In the genomic region with DNA sequence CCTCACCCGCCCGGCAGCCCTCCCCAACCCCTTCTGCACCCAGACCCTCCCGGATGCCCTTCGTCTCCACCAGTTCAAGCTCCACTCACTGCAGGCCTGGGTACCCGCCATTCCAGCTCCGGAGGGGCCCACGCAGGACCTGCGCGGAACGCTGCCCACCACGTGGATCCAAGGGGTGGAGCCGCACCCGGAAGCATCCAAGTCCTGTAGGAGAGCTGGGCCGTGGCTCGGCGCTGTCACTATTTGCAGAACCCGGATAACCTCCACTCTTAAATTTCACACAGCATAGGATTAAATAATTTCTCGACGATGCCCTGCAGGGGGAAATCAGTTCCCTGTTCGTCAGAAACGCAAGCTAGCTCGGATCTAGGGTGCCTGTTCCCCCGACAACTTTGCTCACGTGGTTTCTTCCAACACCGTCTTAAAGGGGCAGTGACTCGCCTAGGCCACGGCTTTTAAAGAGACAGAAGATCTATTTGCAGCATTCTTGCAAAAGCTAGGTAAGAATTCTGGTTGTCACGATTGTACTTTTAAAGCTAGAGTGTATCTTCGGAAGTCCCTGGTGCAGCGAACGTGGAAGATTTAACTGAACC, we compare ENCODE assay signal across 8 mouse cellular contexts. TPM values are rescaled to one million over a fixed set of nuclear protein-coding genes. Genes with fewer than 3 reads are reported as not detected.
DNase-seq lines count a peak whose midpoint lies in the region; ATAC-seq and TF ChIP-seq lines count a peak whose summit lies in the region.

A gene (minus strand): TSS at position 185 of the 593 bp plus-strand sequence.
A gene (plus strand): TSS at position 451 of the 593 bp plus-strand sequence.

- under 1% methylated on average over 31 of the region's 31 CpGs for WGBS in forebrain, embryonic 16.5 days
- WGBS in neural tube, embryonic 15.5 days: under 1% methylated on average over 31 of the region's 31 CpGs

- H3K27ac ChIP-seq in MEL (ENCODE audit: control insufficient read depth, low read depth, low read length): peak within 1 kb of the TSS; percentile 75
- H3K27ac ChIP-seq in forebrain, embryonic 16.5 days (ENCODE audit: low read length): peak within 1 kb of the TSS; percentile 46
- peak within 1 kb of the TSS; percentile 63 for H3K27ac ChIP-seq in neural tube, embryonic 15.5 days (replicated peaks)

- H3K4me3 ChIP-seq in MEL (ENCODE audit: control insufficient read depth in 1 of 2, insufficient read depth in 1 of 2, low read depth in 2 of 2, low read length in 2 of 2): peak within 1 kb of the TSS; percentile 58 to 66
- H3K4me3 ChIP-seq in forebrain, embryonic 16.5 days (replicated peaks; ENCODE audit: low read length): peak within 1 kb of the TSS; percentile 49
- H3K4me3 ChIP-seq in neural tube, embryonic 15.5 days (replicated peaks): peak within 1 kb of the TSS; percentile 65

- peak within 1 kb of the TSS; percentile 75 for H3K9ac ChIP-seq in MEL (ENCODE audit: control insufficient read depth, low read depth, low read length, poor library complexity, severe bottlenecking)
- peak within 1 kb of the TSS; percentile 52 for H3K9ac ChIP-seq in forebrain, embryonic 16.5 days (replicated peaks; ENCODE audit: low read depth, low read length)
- peak within 1 kb of the TSS; percentile 62 for H3K9ac ChIP-seq in neural tube, embryonic 15.5 days (replicated peaks)

- 0 out of 4 replicates have a peak, but pooled peaks of 1 of the 2 experiments have one; percentile 24 for TF ChIP-seq EP300 in MEL (IDR thresholded peaks at IDR 0.05; ENCODE audit: low read depth in 1 of 2, low read length in 2 of 2)

- H3K4me2 ChIP-seq in forebrain, embryonic 16.5 days (ENCODE audit: low read length): peak within 1 kb of the TSS; percentile 96
- H3K4me2 ChIP-seq in neural tube, embryonic 15.5 days: peak within 1 kb of the TSS; percentile 96

- DNase-seq in MEL (ENCODE audit: low read depth, low spot score): peak; percentile 95
- DNase-seq in cerebellum, adult 11-12 months: peak; percentile 89
- DNase-seq in heart, postnatal 36 days: peak; percentile 87 to 92
- peak; percentile 85 to 92 for DNase-seq in layer of hippocampus, adult 18-20 months (ENCODE audit: low spot score in 2 of 2)
- peak; percentile 85 to 88 for DNase-seq in lung, adult 18-20 months
- peak; percentile 85 for DNase-seq in testis, postnatal 14 days (ENCODE audit: low spot score)

- H3K79me2 ChIP-seq in MEL (ENCODE audit: control insufficient read depth, insufficient read depth, low read length, poor library complexity): peaks cover 10% of the 10 kb centered on the region

- H3K4me1 ChIP-seq in MEL (ENCODE audit: control insufficient read depth in 1 of 2, insufficient read depth in 2 of 2, low read length in 2 of 2): peaks cover 0 to 13% of the 10 kb centered on the region in 2 experiments; a peak in 2 of 4 replicates
- peaks cover 29% of the 10 kb centered on the region for H3K4me1 ChIP-seq in forebrain, embryonic 16.5 days (replicated peaks; ENCODE audit: control insufficient read depth, insufficient read depth, low read length)
- H3K4me1 ChIP-seq in neural tube, embryonic 15.5 days: peaks cover 38% of the 10 kb centered on the region

- ATAC-seq in forebrain, embryonic 16.5 days: peak; percentile 85
- ATAC-seq in neural tube, embryonic 15.5 days (ENCODE audit: low FRiP score): peak; percentile 88

- TF ChIP-seq CTCF in MEL (IDR thresholded peaks at IDR 0.05 in 2 of 3, conservative IDR thresholded peaks at IDR 0.05 in 1 of 3; ENCODE audit: control insufficient read depth in 1 of 3, insufficient read depth in 1 of 3, low read depth in 2 of 3, low read length in 3 of 3, poor library complexity in 1 of 3, severe bottlenecking in 1 of 3): no peak

- H3K27me3 ChIP-seq in MEL (ENCODE audit: control insufficient read depth in 1 of 2, insufficient read depth in 2 of 2, low read length in 2 of 2): no peaks in the 10 kb centered on the region
- H3K27me3 ChIP-seq in forebrain, embryonic 16.5 days (replicated peaks; ENCODE audit: control insufficient read depth, insufficient read depth, low read length): no peaks in the 10 kb centered on the region; the same call in 1 of the 2 replicates
- H3K27me3 ChIP-seq in neural tube, embryonic 15.5 days (replicated peaks): peaks cover 20% of the 10 kb centered on the region

- TF ChIP-seq RAD21 in MEL (IDR thresholded peaks at IDR 0.05; ENCODE audit: low read depth, low read length): no peak

- no peaks in the 10 kb centered on the region for H3K9me3 ChIP-seq in MEL (replicated peaks; ENCODE audit: insufficient read depth, low read length)
- no peaks in the 10 kb centered on the region for H3K9me3 ChIP-seq in forebrain, embryonic 16.5 days (ENCODE audit: control insufficient read depth, low read length)
- no peaks in the 10 kb centered on the region for H3K9me3 ChIP-seq in neural tube, embryonic 15.5 days (replicated peaks)

- 0 out of 4 replicates have a peak, but pooled peaks cover 0 to 2% of the 10 kb centered on the region in 2 experiments for H3K36me3 ChIP-seq in MEL (ENCODE audit: control insufficient read depth in 1 of 2, insufficient read depth in 2 of 2, low read length in 2 of 2)
- H3K36me3 ChIP-seq in forebrain, embryonic 16.5 days (ENCODE audit: control insufficient read depth, insufficient read depth): peaks cover 7% of the 10 kb centered on the region; the same call in 1 of the 2 replicates
- peaks cover 21% of the 10 kb centered on the region for H3K36me3 ChIP-seq in neural tube, embryonic 15.5 days

- intact Hi-C loops in heart, postnatal 36 days (cut with DNase I): loop anchor here (5.0 kb wide), 1 partner anchor 122 kb away; no protein-coding TSS in a partner anchor

- peak; percentile 54 to 62; a peak in 2 of 4 replicates for TF ChIP-seq POLR2A in MEL (IDR thresholded peaks at IDR 0.05; ENCODE audit: control insufficient read depth in 1 of 2, insufficient read depth in 1 of 2, low read depth in 1 of 2, low read length in 2 of 2, poor library complexity in 1 of 2)

TF ChIP-seq in MEL, 35 proteins besides CTCF, POLR2A, EP300 and RAD21 (continues in another document):
- TF ChIP-seq USF2 (IDR thresholded peaks at IDR 0.05; ENCODE audit: borderline replicate concordance in 1 of 2, insufficient read depth in 1 of 2, low read depth in 1 of 2, low read length in 2 of 2) (no peak), SIN3A (IDR thresholded peaks at IDR 0.05; ENCODE audit: low read length) (peak; percentile 99), POLR2AphosphoS5 (IDR thresholded peaks at IDR 0.05; ENCODE audit: borderline replicate concordance, low read depth, low read length) (no peak), CHD2 (IDR thresholded peaks at IDR 0.05; ENCODE audit: low read length) (no peak), MAX (IDR thresholded peaks at IDR 0.05; ENCODE audit: low read length) (peak; percentile 95), TAL1 (IDR thresholded peaks at IDR 0.05; ENCODE audit: low read length) (no peak), HCFC1 (IDR thresholded peaks at IDR 0.05; ENCODE audit: low read depth, low read length) (peak; percentile 84), MXI1 (IDR thresholded peaks at IDR 0.05; ENCODE audit: low read depth, low read length) (peak; percentile 99), CHD1 (IDR thresholded peaks at IDR 0.05; ENCODE audit: low read depth, low read length) (peak; percentile 100), ZNF384 (IDR thresholded peaks at IDR 0.05; ENCODE audit: low read depth, low read length) (no peak), NELFE (IDR thresholded peaks at IDR 0.05; ENCODE audit: low read depth, low read length) (peak; percentile 73), GATA1 (IDR thresholded peaks at IDR 0.05; ENCODE audit: low read depth, low read length) (no peak), USF1 (IDR thresholded peaks at IDR 0.05; ENCODE audit: low read depth, low read length) (peak; percentile 83), ZMIZ1 (IDR thresholded peaks at IDR 0.05; ENCODE audit: low read depth, low read length) (no peak), NRF1 (IDR thresholded peaks at IDR 0.05; ENCODE audit: insufficient read depth, low read depth, low read length, poor library complexity, severe bottlenecking) (peak; percentile 58), TCF12 (IDR thresholded peaks at IDR 0.05; ENCODE audit: low read depth, low read length) (peak; percentile 43), MEF2A (IDR thresholded peaks at IDR 0.05; ENCODE audit: extremely low read depth, insufficient replicate concordance, low read depth, low read length, poor library complexity, severe bottlenecking) (no peak), E2F4 (IDR thresholded peaks at IDR 0.05; ENCODE audit: borderline replicate concordance, low read depth, low read length) (no peak), ZKSCAN1 (IDR thresholded peaks at IDR 0.05; ENCODE audit: low read depth, low read length) (no peak), JUND (IDR thresholded peaks at IDR 0.05; ENCODE audit: low read depth, low read length) (no peak), MYB (IDR thresholded peaks at IDR 0.05; ENCODE audit: low read depth, low read length) (no peak), RCOR1 (IDR thresholded peaks at IDR 0.05; ENCODE audit: low read depth, low read length) (no peak), KAT2A (conservative IDR thresholded peaks at IDR 0.05; ENCODE audit: low read depth, low read length) (0 out of 2 replicates have a peak, but pooled peaks have one; percentile 33), ZC3H11A (IDR thresholded peaks at IDR 0.05; ENCODE audit: low read depth, low read length) (no peak), GABPA (IDR thresholded peaks at IDR 0.05; ENCODE audit: low read depth, low read length) (no peak), ETS1 (IDR thresholded peaks at IDR 0.05; ENCODE audit: low read depth, low read length) (0 out of 2 replicates have a peak, but pooled peaks have one; percentile 27)

RNA-seq across cellular contexts. Expression of the first gene that starts in this region (rescaled TPM):
- total RNA-seq in MEL (2012; rRNA removed): 26.2 and 43.9 TPM in 2 replicates
- 10 to 100 TPM in 1 of 2 experiments, not detected in 1; 49.8 TPM for polyA plus RNA-seq in MEL (2012; ENCODE audit: insufficient read depth in 1 of 2, insufficient read length in 2 of 2, low read depth in 1 of 2, low replicate concordance in 2 of 2, missing spikeins in 1 of 2)
- polyA plus RNA-seq in forebrain, embryonic 16.5 days (2015; fragmentation: Nextera tagmentation; extraction: Ambion mirVana): 23.1 and 26.4 TPM in 2 replicates
- 10 to 100 TPM; 10.4 to 11.2 TPM for total RNA-seq in heart, postnatal 36 days (2021)
- 10 to 100 TPM; 19.9 to 21.0 TPM for total RNA-seq in layer of hippocampus, adult 18-20 months (2021)
- polyA plus RNA-seq in neural tube, embryonic 15.5 days (2015; fragmentation: Nextera tagmentation; extraction: Ambion mirVana): 22.2 and 23.0 TPM in 2 replicates

RNA-seq across cellular contexts. Expression of the second gene that starts in this region (rescaled TPM):
- 1.0 and 1.5 TPM in 2 replicates for total RNA-seq in MEL (2012; rRNA removed)
- 10 to 100 TPM in 1 of 2 experiments, not detected in 1; 15.9 TPM for polyA plus RNA-seq in MEL (2012; ENCODE audit: insufficient read depth in 1 of 2, insufficient read length in 2 of 2, low read depth in 1 of 2, low replicate concordance in 2 of 2, missing spikeins in 1 of 2)
- 3.0 and 3.6 TPM in 2 replicates for polyA plus RNA-seq in forebrain, embryonic 16.5 days (2015; fragmentation: Nextera tagmentation; extraction: Ambion mirVana)
- 10 to 100 TPM; 35.8 to 44.2 TPM for total RNA-seq in heart, postnatal 36 days (2021)
- 1 to 10 TPM; 6.3 to 7.8 TPM for total RNA-seq in layer of hippocampus, adult 18-20 months (2021)
- 1.9 and 2.1 TPM in 2 replicates for polyA plus RNA-seq in neural tube, embryonic 15.5 days (2015; fragmentation: Nextera tagmentation; extraction: Ambion mirVana)

Comparison
In these comparisons a context has a peak if more than half of its experiments do, and no peak if none do; other contexts are left out.
1. Peak in every context shown above with its lines: DNase-seq, ATAC-seq, H3K4me3 ChIP-seq and H3K27ac ChIP-seq.
2. RNA of the second gene that starts in this region (total RNA-seq): 35.8 to 44.2 TPM in heart, postnatal 36 days; 6.3 to 7.8 TPM in layer of hippocampus, adult 18-20 months and 1.0 to 1.5 TPM in MEL; every median in the first group is over 4 times any median in the second.